Mouse (Mus musculus) heart, embryonic 15.5 days (tissue): ENCODE measurements at regions not wholly inside any gene's neighbourhood (a gene's known extent, or its start where the extent isn't known, plus 50 kb on each side); places are given as distances from the start of the nearest gene placed in this dataset.

Experiments used
- ATAC-seq: fragments of 200-750 bp; cut with Nextera tagmentation; replicated peaks from 2 replicates; pipeline ENCODE4 v1.8.0; 2017; ENCODE audit warnings: low read depth, moderate TSS enrichment; ENCODE audit not compliant: insufficient number of reproducible peaks, insufficient read depth, low FRiP score
- H3K27ac ChIP-seq: fragments of 300-500 bp; sonication (generic); 2 replicates; pipeline ENCODE4 v1.5.1; 2015; ENCODE audit warnings: mild to moderate bottlenecking, inconsistent platforms
- H3K27me3 ChIP-seq: fragments of 300-500 bp; sonication (generic); 2 replicates; pipeline ENCODE4 v1.6.1; 2015; ENCODE audit warnings: inconsistent platforms
- H3K36me3 ChIP-seq: fragments of 300-500 bp; sonication (generic); 2 replicates; pipeline ENCODE4 v1.6.1; 2015; ENCODE audit warnings: mild to moderate bottlenecking, inconsistent platforms
- H3K4me1 ChIP-seq: fragments of 300-500 bp; sonication (generic); replicated peaks from 2 replicates; pipeline ENCODE4 v1.6.1; 2015; ENCODE audit warnings: inconsistent platforms
- H3K4me2 ChIP-seq: fragments of 300-500 bp; sonication (generic); 2 replicates; pipeline ENCODE4 v1.6.1; 2015; ENCODE audit warnings: inconsistent platforms, mild to moderate bottlenecking, moderate library complexity
- H3K4me3 ChIP-seq: fragments of 300-500 bp; sonication (generic); 2 replicates; pipeline ENCODE4 v1.5.1; 2015; ENCODE audit warnings: mild to moderate bottlenecking, inconsistent platforms
- H3K9ac ChIP-seq: fragments of 300-500 bp; sonication (generic); 2 replicates; pipeline ENCODE4 v1.6.1; 2015; ENCODE audit warnings: mild to moderate bottlenecking, inconsistent platforms
- H3K9me3 ChIP-seq: fragments of 300-500 bp; sonication (generic); replicated peaks from 2 replicates; pipeline ENCODE4 v1.6.1; 2016; ENCODE audit warnings: inconsistent platforms
- WGBS: fragments of 180-500 bp; shearing (Covaris S2); methylation state at CpG from one replicate; pipeline ENCODE4 v1.1.7; 2015; ENCODE audit warnings: mixed read lengths; 5-methylcytosine and 5-hydroxymethylcytosine counted together

- Histone ChIP-seq H3K9ac (no peak overlapping the region), H3K4me1 (peaks cover 3% of the 10 kb centered on the region; the same call in 1 of the 2 replicates), H3K27ac (no peak overlapping the region), H3K9me3 (no peaks in the 10 kb centered on the region), H3K36me3 (no peaks in the 10 kb centered on the region), H3K27me3 (no peaks in the 10 kb centered on the region), H3K4me2 (no peak overlapping the region), H3K4me3 (no peak overlapping the region)
- 32% methylated on average over 7 of the region's 7 CpGs for WGBS
- no peak for ATAC-seq
Observed at GRCm38 (mm10) chr2:178629756-178630155, 199.4 kb downstream of the Cdh26 start.

GRCm38 (mm10) chr2:178630511-178630910 is 200.2 kb downstream of the Cdh26 start:
- H3K4me2 ChIP-seq: no peak overlapping the region
- no peaks in the 10 kb centered on the region for H3K9me3 ChIP-seq
- H3K9ac ChIP-seq: no peak overlapping the region
- no peaks in the 10 kb centered on the region for H3K36me3 ChIP-seq
- H3K27ac ChIP-seq: no peak overlapping the region
- no peak for ATAC-seq
- no peak overlapping the region for H3K4me3 ChIP-seq
- no peaks in the 10 kb centered on the region for H3K27me3 ChIP-seq
- 71% methylated on average over 12 of the region's 12 CpGs for WGBS
- H3K4me1 ChIP-seq: peaks cover 3% of the 10 kb centered on the region; the same call in 1 of the 2 replicates

GRCm38 (mm10) chr2:178631336-178631735 is 201.0 kb downstream of the Cdh26 start:
- no peaks in the 10 kb centered on the region for H3K27me3 ChIP-seq
- no peak overlapping the region for H3K9ac ChIP-seq
- no peak overlapping the region for H3K4me2 ChIP-seq
- H3K9me3 ChIP-seq: no peaks in the 10 kb centered on the region
- WGBS: 44% methylated on average over 3 of the region's 3 CpGs
- peaks cover 3% of the 10 kb centered on the region; the same call in 1 of the 2 replicates for H3K4me1 ChIP-seq
- no peaks in the 10 kb centered on the region for H3K36me3 ChIP-seq
- H3K27ac ChIP-seq: no peak overlapping the region
- no peak for ATAC-seq
- no peak overlapping the region for H3K4me3 ChIP-seq

GRCm38 (mm10) chr2:178631966-178632365 is 201.6 kb downstream of the Cdh26 start:
- Histone ChIP-seq H3K27ac (no peak overlapping the region), H3K36me3 (no peaks in the 10 kb centered on the region), H3K27me3 (no peaks in the 10 kb centered on the region), H3K4me3 (no peak overlapping the region), H3K9ac (no peak overlapping the region), H3K9me3 (no peaks in the 10 kb centered on the region), H3K4me1 (peaks cover 3% of the 10 kb centered on the region; the same call in 1 of the 2 replicates), H3K4me2 (no peak overlapping the region)
- ATAC-seq: no peak
- WGBS: 59% methylated on average over 12 of the region's 12 CpGs

GRCm38 (mm10) chr2:178632831-178633585 is 202.7 kb downstream of the Cdh26 start:
- Histone ChIP-seq H3K9me3 (no peaks in the 10 kb centered on the region), H3K27me3 (no peaks in the 10 kb centered on the region), H3K4me1 (peaks cover 3% of the 10 kb centered on the region; the same call in 1 of the 2 replicates), H3K9ac (no peak overlapping the region), H3K27ac (no peak overlapping the region), H3K4me3 (no peak overlapping the region), H3K4me2 (no peak overlapping the region), H3K36me3 (no peaks in the 10 kb centered on the region)
- WGBS: 85% methylated on average over 13 of the region's 13 CpGs
- ATAC-seq: no peak

GRCm38 (mm10) chr2:178634116-178634515 is 203.8 kb downstream of the Cdh26 start:
- H3K27ac ChIP-seq: no peak overlapping the region
- no peak overlapping the region for H3K4me2 ChIP-seq
- no peaks in the 10 kb centered on the region for H3K36me3 ChIP-seq
- no peaks in the 10 kb centered on the region for H3K9me3 ChIP-seq
- no peak overlapping the region for H3K4me3 ChIP-seq
- no peaks in the 10 kb centered on the region for H3K27me3 ChIP-seq
- H3K9ac ChIP-seq: no peak overlapping the region
- 47% methylated on average over 10 of the region's 10 CpGs for WGBS
- peaks cover 3% of the 10 kb centered on the region; the same call in 1 of the 2 replicates for H3K4me1 ChIP-seq
- ATAC-seq: no peak

- 41% methylated on average over 4 of the region's 4 CpGs for WGBS
- no peak overlapping the region for H3K9ac ChIP-seq
- H3K27ac ChIP-seq: no peak overlapping the region
- no peak for ATAC-seq
- H3K9me3 ChIP-seq: no peaks in the 10 kb centered on the region
- no peak overlapping the region for H3K4me3 ChIP-seq
- no peaks in the 10 kb centered on the region for H3K36me3 ChIP-seq
- H3K27me3 ChIP-seq: no peaks in the 10 kb centered on the region
- no peak overlapping the region for H3K4me2 ChIP-seq
- peaks cover 3% of the 10 kb centered on the region; the same call in 1 of the 2 replicates for H3K4me1 ChIP-seq
Observed at GRCm38 (mm10) chr2:178635685-178636084, 205.4 kb downstream of the Cdh26 start.

- no peaks in the 10 kb centered on the region for H3K9me3 ChIP-seq
- no peak for ATAC-seq
- WGBS: 80% methylated on average over 9 of the region's 9 CpGs
Observed at GRCm38 (mm10) chr2:178636901-178637300, 206.6 kb downstream of the Cdh26 start.

GRCm38 (mm10) chr2:178642137-178643052 is 212.1 kb downstream of the Cdh26 start:
- Histone ChIP-seq H3K27ac (no peak overlapping the region), H3K27me3 (no peaks in the 10 kb centered on the region), H3K36me3 (no peaks in the 10 kb centered on the region), H3K4me2 (no peak overlapping the region), H3K9ac (no peak overlapping the region), H3K4me1 (no peaks in the 10 kb centered on the region), H3K9me3 (no peaks in the 10 kb centered on the region), H3K4me3 (no peak overlapping the region)
- ATAC-seq: no peak
- 61% methylated on average over 16 of the region's 16 CpGs for WGBS

More at GRCm38 (mm10) chr2:178636901-178637300, 206.6 kb downstream of the Cdh26 start:
- H3K4me1 ChIP-seq: peaks cover 3% of the 10 kb centered on the region; the same call in 1 of the 2 replicates
- no peak overlapping the region for H3K27ac ChIP-seq
- no peak overlapping the region for H3K4me3 ChIP-seq
- no peaks in the 10 kb centered on the region for H3K27me3 ChIP-seq
- H3K4me2 ChIP-seq: no peak overlapping the region
- no peak overlapping the region for H3K9ac ChIP-seq
- no peaks in the 10 kb centered on the region for H3K36me3 ChIP-seq

GRCm38 (mm10) chr2:178643053-178643402 is 212.7 kb downstream of the Cdh26 start:
- H3K4me1 ChIP-seq: no peaks in the 10 kb centered on the region
- no peak overlapping the region for H3K9ac ChIP-seq
- 79% methylated on average over 11 of the region's 11 CpGs for WGBS
- no peaks in the 10 kb centered on the region for H3K36me3 ChIP-seq
- no peak overlapping the region for H3K27ac ChIP-seq
- no peaks in the 10 kb centered on the region for H3K9me3 ChIP-seq
- no peak for ATAC-seq
- no peak overlapping the region for H3K4me3 ChIP-seq
- H3K27me3 ChIP-seq: no peaks in the 10 kb centered on the region
- no peak overlapping the region for H3K4me2 ChIP-seq

GRCm38 (mm10) chr2:178643841-178644240 is 213.5 kb downstream of the Cdh26 start:
- Histone ChIP-seq H3K27ac (no peak overlapping the region), H3K4me2 (no peak overlapping the region), H3K27me3 (no peaks in the 10 kb centered on the region), H3K36me3 (no peaks in the 10 kb centered on the region), H3K9me3 (no peaks in the 10 kb centered on the region), H3K4me1 (no peaks in the 10 kb centered on the region), H3K4me3 (no peak overlapping the region), H3K9ac (no peak overlapping the region)
- ATAC-seq: no peak
- WGBS: 32% methylated on average over 4 of the region's 4 CpGs
